Comparison of ENCODE assay signal across 1 mouse cellular context in genomic region chr5:137786109-137786942, GRCm38 (mm10).
A peak's percentile ranks its signal among the peaks of the same experiment; 100 is the strongest.
TF ChIP-seq lines count a peak whose summit lies in the region.

No protein-coding gene starts in this region.

TF ChIP-seq in CH12.LX, 34 proteins besides CTCF, POLR2A, EP300 and RAD21:
- TF ChIP-seq IRF4 (IDR thresholded peaks at IDR 0.05; ENCODE audit: low read depth, low read length) (no peak; the same call in 1 of the 2 replicates), CHD2 (IDR thresholded peaks at IDR 0.05; ENCODE audit: low read length) (peak; percentile 91), ZNF384 (IDR thresholded peaks at IDR 0.05; ENCODE audit: low read depth, low read length) (no peak), KAT2A (IDR thresholded peaks at IDR 0.05; ENCODE audit: insufficient replicate concordance, low read length) (0 out of 2 replicates have a peak, but pooled peaks have one; percentile 45), ZC3H11A (IDR thresholded peaks at IDR 0.05; ENCODE audit: low read depth, low read length) (no peak), JUN (IDR thresholded peaks at IDR 0.05; ENCODE audit: insufficient read depth, low read depth, low read length) (no peak), NELFE (IDR thresholded peaks at IDR 0.05; ENCODE audit: low read depth, low read length) (peak; percentile 95), UBTF (IDR thresholded peaks at IDR 0.05; ENCODE audit: low read depth, low read length) (no peak), PAX5 (IDR thresholded peaks at IDR 0.05; ENCODE audit: low read length) (no peak), TCF12 (IDR thresholded peaks at IDR 0.05; ENCODE audit: low read depth, low read length) (peak; percentile 34), RCOR1 (conservative IDR thresholded peaks at IDR 0.05; ENCODE audit: low read depth, low read length) (no peak; the same call in 1 of the 2 replicates), MAZ (IDR thresholded peaks at IDR 0.05; ENCODE audit: low read depth, low read length) (peak; percentile 67; the same call in 1 of the 2 replicates), ETS1 (conservative IDR thresholded peaks at IDR 0.05; ENCODE audit: low read depth, low read length) (peak; percentile 54), ELF1 (IDR thresholded peaks at IDR 0.05; ENCODE audit: low read depth, low read length) (peak; percentile 65), NRF1 (IDR thresholded peaks at IDR 0.05; ENCODE audit: low read depth, low read length) (peak; percentile 86), JUND (conservative IDR thresholded peaks at IDR 0.05; ENCODE audit: low read depth, low read length) (no peak), E2F4 (IDR thresholded peaks at IDR 0.05; ENCODE audit: insufficient replicate concordance, low read depth, low read length) (0 out of 2 replicates have a peak, but pooled peaks have one; percentile 64), BHLHE40 (IDR thresholded peaks at IDR 0.05; ENCODE audit: low read depth, low read length) (peak; percentile 99), POLR2AphosphoS2 (IDR thresholded peaks at IDR 0.05; ENCODE audit: low read depth, low read length) (peak; percentile 90), USF2 (conservative IDR thresholded peaks at IDR 0.05; ENCODE audit: low read depth, low read length) (peak; percentile 48; the same call in 1 of the 2 replicates), MXI1 (IDR thresholded peaks at IDR 0.05; ENCODE audit: low read depth, low read length) (peak; percentile 88), SIN3A (IDR thresholded peaks at IDR 0.05; ENCODE audit: low read length) (peak; percentile 69; the same call in 1 of the 2 replicates), SMC3 (IDR thresholded peaks at IDR 0.05; ENCODE audit: low read depth, low read length) (no peak), GABPA (IDR thresholded peaks at IDR 0.05; ENCODE audit: insufficient replicate concordance, low read depth, low read length) (no peak), ZKSCAN1 (IDR thresholded peaks at IDR 0.05; ENCODE audit: borderline replicate concordance, low read depth, low read length) (no peak), HCFC1 (IDR thresholded peaks at IDR 0.05; ENCODE audit: low read depth, low read length) (peak; percentile 72), MAFK (IDR thresholded peaks at IDR 0.05; ENCODE audit: insufficient replicate concordance, low read length) (no peak), TBP (conservative IDR thresholded peaks at IDR 0.05; ENCODE audit: low read depth, low read length) (peak; percentile 80; the same call in 1 of the 2 replicates), ZMIZ1 (IDR thresholded peaks at IDR 0.05; ENCODE audit: low read depth, low read length) (peak; percentile 89), MAX (IDR thresholded peaks at IDR 0.05; ENCODE audit: low read length) (peak; percentile 96), USF1 (IDR thresholded peaks at IDR 0.05; ENCODE audit: low read depth, low read length) (peak; percentile 82), MEF2A (IDR thresholded peaks at IDR 0.05; ENCODE audit: borderline replicate concordance, low read depth, low read length) (no peak; the same call in 1 of the 2 replicates), CHD1 (IDR thresholded peaks at IDR 0.05; ENCODE audit: low read depth, low read length) (peak; percentile 88), MYC (IDR thresholded peaks at IDR 0.05; ENCODE audit: low read depth, low read length) (peak; percentile 95)
